Mouse (Mus musculus): Measurements from ENCODE around the gene Xcr1. TPM values are rescaled to one million over a fixed set of nuclear protein-coding genes. Genes with fewer than 3 reads are reported as not detected.

The Xcr1 gene
- total RNA-seq, 2 experiments from 2014 or later, result not detected

GRCm38 (mm10) chr9:123818601-123819000 lies 43.2 kb downstream of the Xcr1 start:
- DNase-seq (ENCODE audit: low spot score in 2 of 2), result no peak
- intact Hi-C loops (cut with DNase I), result no loop called here

GRCm38 (mm10) chr9:123815996-123816395 lies 45.8 kb downstream of the Xcr1 start:
- intact Hi-C loops (cut with DNase I), result no loop called here
- DNase-seq (ENCODE audit: low spot score in 2 of 2), result no peak

DNA sequence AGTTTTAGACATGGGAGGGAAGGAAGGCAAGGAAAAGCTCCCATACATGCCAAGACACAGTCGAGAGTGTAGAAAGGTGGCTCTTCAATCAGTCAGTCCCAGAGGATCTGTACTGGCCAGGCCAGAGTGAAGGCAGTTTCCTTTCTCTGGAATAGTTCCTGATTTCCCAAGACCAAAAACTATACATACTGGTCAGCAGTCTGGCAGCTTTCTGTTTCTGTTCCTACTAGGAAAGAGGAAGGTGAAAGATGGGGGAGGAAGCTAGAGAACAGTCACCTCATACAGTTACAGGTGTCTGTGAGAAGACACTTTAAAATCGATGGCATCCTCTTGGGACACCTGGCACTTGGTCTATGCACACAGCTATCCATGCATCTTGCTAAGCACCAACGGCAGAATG lies 46.4 kb downstream of the Xcr1 start:
- no peak for DNase-seq (ENCODE audit: low spot score in 2 of 2)
- intact Hi-C loops (cut with DNase I), result no loop called here

- no peak for DNase-seq (ENCODE audit: low spot score in 2 of 2)
- intact Hi-C loops (cut with DNase I), result no loop called here
Measured at GRCm38 (mm10) chr9:123814821-123815220, 47.0 kb downstream of the Xcr1 start.

DNA sequence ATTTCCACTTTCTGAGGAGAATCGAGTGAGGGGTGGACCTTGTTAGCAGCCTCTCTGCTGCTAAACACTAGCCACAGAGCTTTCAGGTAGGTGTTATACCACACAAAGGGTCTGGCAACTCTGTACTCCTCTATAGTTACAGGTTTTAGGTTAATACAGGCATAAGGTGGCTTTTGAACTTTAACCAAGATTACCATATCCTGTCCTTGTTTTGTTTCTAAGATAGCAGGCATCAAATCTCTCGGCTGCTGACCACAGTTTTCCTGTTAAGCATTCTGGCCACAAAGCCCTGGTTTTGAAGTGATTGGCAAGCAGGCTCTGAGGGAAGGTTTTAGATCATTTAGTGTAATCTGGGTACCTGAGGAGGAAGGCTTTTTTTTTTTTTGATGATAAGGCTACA lies 47.5 kb downstream of the Xcr1 start:
- no peak for DNase-seq (ENCODE audit: low spot score in 2 of 2)
- intact Hi-C loops (cut with DNase I), result no loop called here

DNA sequence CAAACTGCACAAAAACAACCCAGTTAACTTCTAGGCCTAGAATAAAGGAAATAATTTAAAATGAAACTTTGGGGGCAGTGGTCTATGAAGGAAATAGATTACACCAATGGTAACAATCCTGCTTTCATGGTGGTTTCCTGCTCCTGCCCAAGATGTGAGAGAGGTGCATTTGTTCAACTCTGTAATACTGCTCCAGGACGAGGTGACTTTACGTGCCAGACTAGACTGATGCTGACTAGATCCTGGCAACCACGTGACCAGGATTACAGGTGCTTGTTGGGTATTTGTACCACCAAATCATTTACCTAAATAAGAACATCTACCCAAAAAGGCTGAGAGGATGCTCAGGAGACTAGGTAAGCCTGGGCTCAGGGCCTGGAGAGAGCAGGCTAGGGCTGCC lies 50.0 kb downstream of the Xcr1 start:
- intact Hi-C loops (cut with DNase I), result no loop called here
- DNase-seq (ENCODE audit: low spot score in 2 of 2), result no peak

DNA sequence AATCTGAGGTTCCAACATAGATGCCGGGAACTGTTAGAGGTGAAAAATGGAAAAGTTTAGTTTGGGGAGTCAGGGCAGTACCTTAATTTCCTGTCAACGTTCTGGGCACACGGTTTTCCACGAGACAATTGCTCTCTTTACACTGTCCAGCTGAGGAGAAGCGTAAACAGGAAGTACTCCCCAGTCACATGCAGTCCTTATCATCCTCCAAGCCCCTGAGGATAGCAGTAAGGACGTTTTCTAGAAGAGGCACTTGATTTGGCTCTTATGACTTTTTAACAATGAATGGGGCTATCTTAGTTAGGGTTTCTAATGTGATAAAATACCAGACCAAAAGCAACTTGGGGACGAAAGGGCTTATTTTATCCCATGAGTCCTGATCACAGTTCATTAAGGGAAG lies 53.2 kb downstream of the Xcr1 start:
- no peak for DNase-seq (ENCODE audit: low spot score in 2 of 2)
- intact Hi-C loops (cut with DNase I), result no loop called here

GRCm38 (mm10) chr9:123806267-123806666 lies 55.6 kb downstream of the Xcr1 start, which contains the start of gene Cxcr6:
Cxcr6 (plus strand) TSS chr9:123806475.
- intact Hi-C loops (cut with DNase I), result no loop called here

GRCm38 (mm10) chr9:123805241-123805640 lies 56.6 kb downstream of the Xcr1 start:
- intact Hi-C loops (cut with DNase I), result no loop called here
- DNase-seq (ENCODE audit: low spot score in 2 of 2), result no peak

More at GRCm38 (mm10) chr9:123806267-123806666, 55.6 kb downstream of the Xcr1 start, which contains the start of gene Cxcr6:
- no peak for DNase-seq (ENCODE audit: low spot score in 2 of 2)

GRCm38 (mm10) chr9:123802896-123803295 lies 58.9 kb downstream of the Xcr1 start:
- DNase-seq (ENCODE audit: low spot score in 2 of 2), result no peak
- intact Hi-C loops (cut with DNase I), result no loop called here

DNA sequence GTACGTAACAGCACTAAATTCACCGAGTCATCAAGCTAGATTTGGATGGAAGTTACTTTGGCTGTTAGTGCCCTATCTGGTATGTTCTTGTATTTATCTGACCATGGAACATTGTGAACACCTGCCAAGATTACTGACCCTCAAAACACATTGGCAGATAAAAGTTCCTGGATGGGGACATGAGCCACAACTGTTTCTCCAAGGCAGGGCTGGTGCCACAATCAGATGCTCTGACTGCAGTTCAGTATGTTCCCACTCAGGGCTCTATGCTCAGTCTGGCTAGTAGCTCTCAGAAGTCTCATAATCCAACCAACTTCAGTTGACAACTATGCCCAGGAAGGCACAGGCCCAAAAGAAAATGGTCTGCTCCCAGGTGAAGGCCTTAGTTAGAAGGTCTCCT lies 59.4 kb downstream of the Xcr1 start:
- intact Hi-C loops (cut with DNase I), result no loop called here
- DNase-seq (ENCODE audit: low spot score in 2 of 2), result no peak

Other genes with a start within 250 kb of the Xcr1 start
- gene Slc6a20b, start 229.5 kb downstream of the Xcr1 start, total RNA-seq (2021), result under 1 TPM; 0.47 to 0.59 TPM
- under 1 TPM; 0.09 to 0.30 TPM for gene Ccr9, start 183.6 kb downstream of the Xcr1 start, total RNA-seq (2021)
- gene Slc6a20a, start 183.1 kb downstream of the Xcr1 start, total RNA-seq (2021), result 10 to 100 TPM; 20.8 TPM
- 10 to 100 TPM; 68.6 to 77.3 TPM for gene Lztfl1, start 144.3 kb downstream of the Xcr1 start, total RNA-seq (2021)
- not detected for gene Cxcr6, start 55.6 kb downstream of the Xcr1 start, total RNA-seq (2021)
- 10 to 100 TPM; 22.3 to 25.2 TPM for gene Fyco1, start 10.1 kb downstream of the Xcr1 start, total RNA-seq (2021)
- gene Ccr1, start 106.7 kb upstream of the Xcr1 start, total RNA-seq (2021), result 1 to 10 TPM in 1 of 2 experiments, under 1 TPM in 1; 0.93 to 1.2 TPM
- gene Ccr1l1, start 116.4 kb upstream of the Xcr1 start, total RNA-seq (2021), result not detected
- gene Ccr3, start 159.9 kb upstream of the Xcr1 start, total RNA-seq (2021), result under 1 TPM in 1 of 2 experiments, not detected in 1; 0.11 TPM
- under 1 TPM; 0.36 to 0.57 TPM for gene Ccr2, start 239.9 kb upstream of the Xcr1 start, total RNA-seq (2021)